Mouse (Mus musculus) limb, embryonic 10.5 days (tissue): ENCODE data around the gene Mkln1. TPM values are rescaled to one million over a fixed set of nuclear protein-coding genes. Genes with fewer than 3 reads are reported as not detected.

Experiments
- polyA plus RNA-seq: library from polyadenylated mRNA; unstranded; fragments of >200 nt; fragmentation: Nextera tagmentation; extraction: Ambion mirVana; gene quantifications from 2 replicates; pipeline ENCODE4 v1.2.1, GENCODE M21; 2016

The Mkln1 gene
- polyA plus RNA-seq, 1 experiment from 2014 or later: 210 TPM

Other genes with a start within 250 kb of the Mkln1 start
- gene Podxl, start 165.2 kb downstream of the Mkln1 start, polyA plus RNA-seq: 12.1 and 14.0 TPM in 2 replicates